Mouse (Mus musculus) forebrain, embryonic 13.5 days (tissue): ENCODE data around the gene Ctsd. TPM values are rescaled to one million over a fixed set of nuclear protein-coding genes. Genes with fewer than 3 reads are reported as not detected.

ENCODE experiments used
- polyA plus RNA-seq: library from polyadenylated mRNA; unstranded; fragments of >200 nt; fragmentation: Nextera tagmentation; extraction: Ambion mirVana; gene quantifications from 2 replicates; pipeline ENCODE4 v1.2.1, GENCODE M21; 2015

Gene Ctsd
- polyA plus RNA-seq, 1 experiment from 2014 or later = 145 TPM

Other genes with a start within 250 kb of the Ctsd start
- gene Gm45337, start 243.4 kb downstream of the Ctsd start, polyA plus RNA-seq = not detected in 2 replicates
- gene Gm29735, start 230.9 kb downstream of the Ctsd start, polyA plus RNA-seq = not detected in 2 replicates
- not detected in 2 replicates for gene Gm4553, start 222.3 kb downstream of the Ctsd start, polyA plus RNA-seq
- gene Krtap5-2, start 212.0 kb downstream of the Ctsd start, polyA plus RNA-seq = not detected in 2 replicates
- gene Gm10153, start 197.6 kb downstream of the Ctsd start, polyA plus RNA-seq = not detected in 2 replicates
- gene Krtap5-3, start 186.7 kb downstream of the Ctsd start, polyA plus RNA-seq = not detected in 2 replicates
- not detected in 2 replicates for gene Gm7579, start 176.2 kb downstream of the Ctsd start, polyA plus RNA-seq
- gene Krtap5-5, start 158.1 kb downstream of the Ctsd start, polyA plus RNA-seq = not detected in 2 replicates
- not detected in 2 replicates for gene Gm40460, start 147.0 kb downstream of the Ctsd start, polyA plus RNA-seq
- not detected in 2 replicates for gene Gm2431, start 129.7 kb downstream of the Ctsd start, polyA plus RNA-seq
- not detected in 2 replicates for gene Gm4559, start 113.7 kb downstream of the Ctsd start, polyA plus RNA-seq
- gene Krtap5-1, start 90.9 kb downstream of the Ctsd start, polyA plus RNA-seq = not detected in 2 replicates
- not detected in 2 replicates for gene Krtap5-4, start 84.5 kb downstream of the Ctsd start, polyA plus RNA-seq
- 0.96 and 1.1 TPM in 2 replicates for gene Ifitm10, start 14.3 kb downstream of the Ctsd start, polyA plus RNA-seq
- gene Gm49369, start 5.4 kb downstream of the Ctsd start, polyA plus RNA-seq = 1.5 TPM in 1 of 2 replicates, not detected in the other
- not detected in 2 replicates for gene Syt8, start 46.8 kb upstream of the Ctsd start, polyA plus RNA-seq
- gene Tnni2, start 53.8 kb upstream of the Ctsd start, polyA plus RNA-seq = 0.61 TPM in 1 of 2 replicates, not detected in the other
- gene Lsp1, start 72.8 kb upstream of the Ctsd start, polyA plus RNA-seq = 4.2 TPM in 2 replicates
- 0.28 and 0.77 TPM in 2 replicates for gene Tnnt3, start 110.8 kb upstream of the Ctsd start, polyA plus RNA-seq
- gene Mrpl23, start 144.6 kb upstream of the Ctsd start, polyA plus RNA-seq = 16.2 and 16.5 TPM in 2 replicates